Mouse (Mus musculus): ENCODE results near the gene Pbld1. TPM values are rescaled to one million over a fixed set of nuclear protein-coding genes. Genes with fewer than 3 reads are reported as not detected.
"Not testable (repeated sequence)": the region's sequence is repeated elsewhere in the genome, so short reads cannot be mapped to it uniquely, and the experiment has no call there.

Gene Pbld1
- polyA plus RNA-seq, 1 experiment = 2.2 TPM

- no peak for DNase-seq
- no peak for TF ChIP-seq POLR2A (IDR thresholded peaks at IDR 0.05; ENCODE audit: borderline replicate concordance, extremely low read depth, low read depth, low read length)
- no peak for TF ChIP-seq CTCF (IDR thresholded peaks at IDR 0.05; ENCODE audit: insufficient read depth, low read length)
- H3K4me3 ChIP-seq (replicated peaks; ENCODE audit: extremely low read depth, low read depth, low read length) = no peak overlapping the region
- 59% methylated on average over 3 of the region's 3 CpGs for WGBS
- no peaks in the 10 kb centered on the region for H3K4me1 ChIP-seq (ENCODE audit: control insufficient read depth, insufficient read depth, low read length)
Observed at GRCm38 (mm10) chr10:63032956-63033355, 27.0 kb upstream of the Pbld1 start.

DNA sequence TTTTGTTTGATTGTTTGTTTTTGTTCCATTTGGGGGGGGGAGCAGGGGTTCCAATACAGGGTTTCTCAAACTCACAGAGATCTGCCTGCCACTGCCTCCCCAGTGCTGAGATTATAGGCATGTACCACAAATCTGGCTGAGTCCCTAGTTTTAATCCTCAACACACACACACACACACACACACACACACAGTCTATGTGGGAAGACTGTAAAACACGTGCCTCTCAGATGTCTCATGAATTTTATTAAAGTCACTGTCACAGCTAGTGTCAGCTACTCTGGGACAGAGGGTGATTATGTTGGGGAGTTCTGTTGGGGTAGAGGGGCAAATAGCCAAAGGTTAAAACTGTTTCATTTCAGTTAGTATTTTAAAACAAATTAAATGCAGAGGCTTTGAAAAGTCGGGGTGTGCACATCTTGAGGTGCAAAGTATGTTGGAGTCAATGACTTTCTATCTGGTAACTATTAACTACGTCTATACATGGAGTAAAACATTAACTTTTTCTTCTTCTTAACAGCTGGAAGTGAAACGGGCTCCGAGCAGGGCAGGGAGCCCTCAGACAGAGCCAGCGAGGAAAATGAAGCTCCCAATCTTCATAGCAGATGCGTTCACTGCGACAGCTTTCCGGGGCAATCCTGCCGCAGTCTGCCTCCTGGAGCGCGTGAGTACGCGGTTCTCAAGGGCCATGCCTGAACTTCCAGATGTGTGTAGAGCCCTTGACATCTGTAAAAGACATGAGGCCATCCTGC lies 21.2 kb upstream of the Pbld1 start:
- Histone ChIP-seq H3K4me1 (ENCODE audit: control insufficient read depth, insufficient read depth, low read length) (no peaks in the 10 kb centered on the region), H3K4me3 (replicated peaks; ENCODE audit: extremely low read depth, low read depth, low read length) (no peak overlapping the region)
- no peak for DNase-seq
- TF ChIP-seq CTCF (IDR thresholded peaks at IDR 0.05; ENCODE audit: insufficient read depth, low read length) (no peak), POLR2A (IDR thresholded peaks at IDR 0.05; ENCODE audit: borderline replicate concordance, extremely low read depth, low read depth, low read length) (no peak)
- 60% methylated on average over 14 of the region's 14 CpGs for WGBS

GRCm38 (mm10) chr10:63039867-63040628 lies 19.9 kb upstream of the Pbld1 start:
- TF ChIP-seq CTCF (IDR thresholded peaks at IDR 0.05; ENCODE audit: insufficient read depth, low read length) (no peak), POLR2A (IDR thresholded peaks at IDR 0.05; ENCODE audit: borderline replicate concordance, extremely low read depth, low read depth, low read length) (no peak)
- Histone ChIP-seq H3K4me3 (replicated peaks; ENCODE audit: extremely low read depth, low read depth, low read length) (no peak overlapping the region), H3K4me1 (ENCODE audit: control insufficient read depth, insufficient read depth, low read length) (no peaks in the 10 kb centered on the region)
- no peak for DNase-seq
- WGBS = 70% methylated on average over 5 of the region's 5 CpGs

DNA sequence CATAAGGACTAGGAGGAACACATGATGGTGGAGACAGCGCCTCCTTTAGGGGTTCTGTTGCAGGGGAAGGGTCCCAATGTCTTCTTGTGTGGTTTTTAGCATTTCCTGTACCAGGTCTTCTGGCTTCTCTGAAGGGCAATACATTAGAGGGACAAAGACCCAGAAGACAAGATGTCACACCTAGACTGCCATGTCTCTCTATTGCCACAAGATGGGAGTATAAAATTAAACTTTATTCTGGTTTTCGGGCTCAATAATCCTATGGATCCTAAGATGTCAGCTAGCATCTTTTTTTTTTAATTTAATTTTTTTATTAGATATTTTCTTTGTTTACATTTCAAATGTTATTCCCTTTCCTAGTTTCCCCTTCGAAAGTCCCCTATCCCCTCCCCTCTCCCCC lies 16.8 kb upstream of the Pbld1 start:
- DNase-seq = no peak
- Histone ChIP-seq H3K4me3 (replicated peaks; ENCODE audit: extremely low read depth, low read depth, low read length) (no peak overlapping the region), H3K4me1 (ENCODE audit: control insufficient read depth, insufficient read depth, low read length) (no peaks in the 10 kb centered on the region)
- no peak for TF ChIP-seq POLR2A (IDR thresholded peaks at IDR 0.05; ENCODE audit: borderline replicate concordance, extremely low read depth, low read depth, low read length)
- TF ChIP-seq CTCF (IDR thresholded peaks at IDR 0.05; ENCODE audit: insufficient read depth, low read length) = no peak
- WGBS = 50% methylated on average over 3 of the region's 3 CpGs

- no peak overlapping the region for H3K4me3 ChIP-seq (replicated peaks; ENCODE audit: extremely low read depth, low read depth, low read length)
- no peaks in the 10 kb centered on the region; the same call in 1 of the 2 replicates for H3K4me1 ChIP-seq (ENCODE audit: control insufficient read depth, insufficient read depth, low read length)
- DNase-seq = no peak
- WGBS = 82% methylated on average over 8 of the region's 8 CpGs
- TF ChIP-seq POLR2A (IDR thresholded peaks at IDR 0.05; ENCODE audit: borderline replicate concordance, extremely low read depth, low read depth, low read length) (no peak), CTCF (IDR thresholded peaks at IDR 0.05; ENCODE audit: insufficient read depth, low read length) (no peak)
Observed at GRCm38 (mm10) chr10:63047751-63048150, 12.2 kb upstream of the Pbld1 start.

GRCm38 (mm10) chr10:63049106-63049505 lies 10.9 kb upstream of the Pbld1 start:
- 54% methylated on average over 2 of the region's 2 CpGs for WGBS
- TF ChIP-seq POLR2A (IDR thresholded peaks at IDR 0.05; ENCODE audit: borderline replicate concordance, extremely low read depth, low read depth, low read length) (no peak), CTCF (IDR thresholded peaks at IDR 0.05; ENCODE audit: insufficient read depth, low read length) (no peak)
- Histone ChIP-seq H3K4me3 (replicated peaks; ENCODE audit: extremely low read depth, low read depth, low read length) (no peak overlapping the region), H3K4me1 (ENCODE audit: control insufficient read depth, insufficient read depth, low read length) (no peaks in the 10 kb centered on the region; the same call in 1 of the 2 replicates)
- no peak for DNase-seq

DNA sequence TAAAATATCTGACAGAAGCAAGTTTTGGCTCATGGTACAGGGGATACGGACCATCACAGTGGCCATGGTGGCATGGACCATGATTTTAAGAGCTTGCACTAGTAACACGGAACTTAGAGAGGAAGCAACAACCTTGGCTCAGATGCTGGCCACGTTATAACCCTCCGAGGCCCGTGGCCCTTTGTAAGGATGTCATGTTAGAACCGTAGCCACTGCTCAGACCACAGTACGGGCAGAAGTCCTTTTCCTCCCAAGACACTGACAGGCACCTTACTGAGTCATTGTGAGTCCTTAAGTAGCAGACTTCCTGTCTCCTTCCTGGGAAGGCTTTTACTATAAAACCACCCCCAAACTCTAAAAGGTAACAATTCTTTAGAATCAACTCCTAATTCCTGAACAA lies 8.7 kb upstream of the Pbld1 start:
- TF ChIP-seq CTCF (IDR thresholded peaks at IDR 0.05; ENCODE audit: insufficient read depth, low read length) = no peak
- TF ChIP-seq POLR2A (IDR thresholded peaks at IDR 0.05; ENCODE audit: borderline replicate concordance, extremely low read depth, low read depth, low read length) = no peak
- no peak for DNase-seq
- Histone ChIP-seq H3K4me1 (ENCODE audit: control insufficient read depth, insufficient read depth, low read length) (no peaks in the 10 kb centered on the region; the same call in 1 of the 2 replicates), H3K4me3 (replicated peaks; ENCODE audit: extremely low read depth, low read depth, low read length) (no peak overlapping the region)
- WGBS = 59% methylated on average over 7 of the region's 7 CpGs

DNA sequence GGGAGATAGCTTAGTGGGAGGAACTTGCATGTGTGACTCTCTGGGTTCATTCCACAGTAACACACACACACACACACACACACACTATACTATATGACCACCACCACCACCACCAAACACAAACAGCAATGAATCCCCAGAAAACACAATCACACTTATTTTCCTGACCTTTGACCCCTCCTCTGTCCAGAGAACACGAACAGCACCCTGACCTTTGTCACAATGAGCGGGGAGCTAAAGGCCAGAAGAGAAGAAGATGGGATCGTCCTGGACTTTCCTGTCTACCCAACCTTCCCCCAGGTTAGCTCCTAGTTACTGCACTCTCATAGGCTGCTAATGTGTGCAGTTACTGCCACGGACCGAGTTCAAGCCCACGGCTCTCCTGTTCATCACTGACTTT lies 8.0 kb upstream of the Pbld1 start:
- WGBS = 78% methylated on average over 6 of the region's 6 CpGs
- H3K4me1 ChIP-seq (ENCODE audit: control insufficient read depth, insufficient read depth, low read length) = no peaks in the 10 kb centered on the region; the same call in 1 of the 2 replicates
- TF ChIP-seq POLR2A (IDR thresholded peaks at IDR 0.05; ENCODE audit: borderline replicate concordance, extremely low read depth, low read depth, low read length) (no peak), CTCF (IDR thresholded peaks at IDR 0.05; ENCODE audit: insufficient read depth, low read length) (no peak)
- H3K4me3 ChIP-seq (replicated peaks; ENCODE audit: extremely low read depth, low read depth, low read length) = no peak overlapping the region
- DNase-seq = no peak

DNA sequence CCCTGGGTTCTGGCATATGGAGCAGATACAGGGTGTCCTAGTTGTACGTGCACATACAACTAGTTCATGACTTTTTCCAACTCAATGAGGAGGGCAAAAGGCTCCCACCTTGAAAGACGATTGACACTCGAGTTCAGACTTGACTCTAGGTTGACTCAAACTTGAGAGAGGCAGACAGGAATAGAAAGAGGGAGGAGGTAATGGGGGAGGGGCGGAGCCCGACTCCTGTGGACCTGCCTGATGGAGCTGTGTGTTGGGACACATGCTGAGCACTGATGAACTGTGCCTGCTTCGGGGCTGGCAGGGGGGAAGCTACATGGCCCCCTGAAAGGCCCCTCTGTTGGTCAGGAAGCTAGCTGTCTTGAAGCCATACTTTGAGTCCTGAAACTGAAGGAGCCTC lies 7.0 kb upstream of the Pbld1 start:
- TF ChIP-seq CTCF (IDR thresholded peaks at IDR 0.05; ENCODE audit: insufficient read depth, low read length) = no peak
- TF ChIP-seq POLR2A (IDR thresholded peaks at IDR 0.05; ENCODE audit: borderline replicate concordance, extremely low read depth, low read depth, low read length) = no peak
- WGBS = 51% methylated on average over 6 of the region's 6 CpGs

DNA sequence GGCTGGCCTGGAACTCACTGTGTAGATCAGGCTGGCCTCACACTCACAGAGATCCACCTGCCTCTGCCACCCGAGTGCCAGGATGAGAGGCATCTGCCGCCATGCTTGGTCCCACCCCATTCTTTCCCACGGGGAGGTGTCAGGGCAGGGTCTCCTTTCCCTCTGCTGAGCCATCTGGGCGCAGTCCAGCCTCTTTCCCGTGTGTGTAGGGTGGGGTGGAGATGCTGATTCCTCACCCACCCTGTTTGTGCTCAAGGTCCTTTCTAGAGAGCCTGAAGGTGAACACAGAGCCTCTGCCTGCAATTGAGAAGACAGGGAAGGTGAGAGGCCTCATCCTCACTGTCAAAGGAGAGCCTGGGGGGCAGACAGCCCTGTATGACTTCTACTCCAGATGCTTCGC lies 5.9 kb upstream of the Pbld1 start:
- DNase-seq; H3K4me1 ChIP-seq (ENCODE audit: control insufficient read depth, insufficient read depth, low read length); H3K4me3 ChIP-seq (replicated peaks; ENCODE audit: extremely low read depth, low read depth, low read length): not testable (repeated sequence)
- WGBS = 80% methylated on average over 6 of the region's 6 CpGs

More for the DNA sequence above, 7.0 kb upstream of the Pbld1 start:
- Histone ChIP-seq H3K4me3 (replicated peaks; ENCODE audit: extremely low read depth, low read depth, low read length) (no peak overlapping the region), H3K4me1 (ENCODE audit: control insufficient read depth, insufficient read depth, low read length) (no peaks in the 10 kb centered on the region; the same call in 1 of the 2 replicates)
- DNase-seq = no peak
